Mouse (Mus musculus) ovary, adult 10 weeks (tissue): ENCODE data around the gene Tenm4. TPM values are rescaled to one million over a fixed set of nuclear protein-coding genes. Genes with fewer than 3 reads are reported as not detected.

Experiments used
- polyA plus RNA-seq: library from polyadenylated mRNA; stranded (reverse); fragments of 350-450 nt; fragmentation: Illumina TruSeq; extraction: RNeasy Lipid Tissue Mini Kit (QIAGEN cat#74804); gene quantifications from one replicate; pipeline ENCODE4 v1.2.3, GENCODE M21; 2014

Gene Tenm4
- polyA plus RNA-seq = 99.8 TPM

GRCm38 (mm10) chr7:96170924-96171595, at the start of gene Tenm4:
Tenm4 (plus strand) TSS chr7:96171246.

GRCm38 (mm10) chr7:96951281-96952051, 780.4 kb downstream of the Tenm4 start, which contains the start of gene Nars2:
Nars2 (plus strand) TSS chr7:96951505.

